Mouse (Mus musculus) ES-E14 (cell line): Measurements from ENCODE around the gene Gkn2.

ENCODE experiments used
- CHD2 ChIP-seq: IDR thresholded peaks from 2 replicates; pipeline ENCODE4 v1.6.1; 2014; ENCODE audit warnings: mild to moderate bottlenecking, low read depth, low read length, inconsistent platforms
- HCFC1 ChIP-seq: IDR thresholded peaks from 2 replicates; pipeline ENCODE4 v1.6.1; 2012; ENCODE audit warnings: low read length, inconsistent platforms, borderline replicate concordance; ENCODE audit not compliant: insufficient read depth
- MAFK ChIP-seq: IDR thresholded peaks from 2 replicates; pipeline ENCODE4 v1.6.1; 2014; ENCODE audit warnings: mild to moderate bottlenecking, low read depth, low read length, inconsistent platforms; ENCODE audit not compliant: insufficient read depth
- ZC3H11A ChIP-seq: IDR thresholded peaks from 2 replicates; pipeline ENCODE4 v1.6.1; 2012; ENCODE audit warnings: low read depth, mild to moderate bottlenecking, inconsistent platforms, low read length, borderline replicate concordance
- ZNF384 ChIP-seq: IDR thresholded peaks from 2 replicates; pipeline ENCODE4 v1.6.1; 2012; ENCODE audit warnings: low read depth, low read length, inconsistent platforms

- no peak for TF ChIP-seq ZNF384
- TF ChIP-seq CHD2: no peak
- no peak for TF ChIP-seq MAFK
- TF ChIP-seq HCFC1: no peak
- TF ChIP-seq ZC3H11A: no peak
These were observed 51.1 kb downstream of the Gkn2 start for GRCm38 (mm10) chr6:87424037-87424816.
